Mouse (Mus musculus) gastrocnemius, postnatal 36 days (tissue): ENCODE results near the gene Dok3. TPM values are rescaled to one million over a fixed set of nuclear protein-coding genes. Genes with fewer than 3 reads are reported as not detected.

Experiments
- DNase-seq, 2 experiments: peaks; one replicate each; pipeline ENCODE4 v3.0.0; 2022
- intact Hi-C: fragments of 180-260 bp; cut with DNase I; formaldehyde crosslinking; loops from one replicate; pipeline ENCODE4 v1.15.1; 2025
- total RNA-seq, 2 experiments: library from RNA; stranded (reverse); gene quantifications; 2 replicates each; pipeline ENCODE4 v1.2.3; 2021

The Dok3 gene
- total RNA-seq, 2 experiments from 2014 or later: 0.74 to 1.2 TPM

DNA sequence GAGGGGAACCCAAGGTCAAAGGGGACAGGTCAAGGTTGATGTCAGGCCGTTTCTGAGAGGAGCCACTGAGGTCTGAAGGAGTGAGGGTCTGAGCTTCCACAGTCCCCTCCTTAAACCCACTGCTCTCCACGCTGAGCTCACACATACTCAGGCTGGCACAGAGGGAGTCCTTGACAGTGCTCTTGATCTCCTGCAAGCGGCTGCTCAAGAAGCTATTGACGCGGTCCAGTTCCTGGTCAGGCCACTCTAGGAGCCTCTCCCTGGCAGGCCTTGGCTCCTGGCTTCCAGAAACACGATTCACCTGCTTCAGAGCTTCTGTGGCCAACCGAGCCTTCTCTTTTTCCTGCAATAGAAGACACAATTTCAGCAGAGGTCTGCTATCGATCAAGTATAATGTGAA is 14.4 kb upstream of the Dok3 start:
- intact Hi-C loops: loop anchor here (5.0 kb wide), 1 partner anchor 34 kb away; no protein-coding TSS in a partner anchor
- DNase-seq: no peak

DNA sequence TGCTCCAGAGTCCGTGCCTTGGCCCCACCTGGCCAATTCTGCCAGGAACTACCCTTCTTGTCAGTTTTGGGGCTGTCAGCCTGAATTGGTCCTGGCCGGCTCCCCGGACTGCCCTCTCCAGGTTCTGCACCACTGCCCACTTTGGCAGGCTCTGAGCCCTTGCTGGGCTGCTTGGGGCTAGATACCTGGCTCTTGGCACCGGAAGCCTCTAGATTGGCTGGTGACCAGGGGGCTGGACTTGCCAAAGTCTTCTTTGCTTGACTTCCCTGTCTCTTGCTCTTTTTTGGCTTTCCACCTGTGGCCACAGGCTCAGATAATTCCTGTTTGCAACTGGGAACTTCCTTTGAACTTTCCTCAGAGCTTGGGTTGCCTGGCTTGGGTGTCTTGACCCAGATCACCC is 13.8 kb upstream of the Dok3 start:
- no peak for DNase-seq
- intact Hi-C loops: loop anchor here (5.0 kb wide), 1 partner anchor 34 kb away; no protein-coding TSS in a partner anchor

DNA sequence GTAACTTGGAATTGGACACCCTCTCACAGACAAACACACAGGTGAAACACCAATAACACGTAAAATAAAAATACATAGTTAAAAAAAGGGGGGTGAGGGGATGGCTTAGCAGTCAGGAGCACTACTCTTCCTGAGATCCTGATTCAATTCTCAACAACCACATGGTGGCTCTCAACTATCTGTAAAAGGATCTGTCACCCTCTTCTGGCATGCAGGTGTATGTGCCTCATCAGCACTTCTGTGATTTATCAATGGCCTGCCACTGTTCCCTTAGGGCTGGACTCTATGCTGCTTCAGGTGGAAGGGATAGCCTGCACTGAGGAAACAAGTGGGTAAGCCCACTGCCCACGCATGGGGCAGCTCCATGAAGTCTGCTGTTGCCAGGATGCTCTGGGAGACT is 11.8 kb upstream of the Dok3 start:
- no peak for DNase-seq
- intact Hi-C loops: loop anchor here (5.0 kb wide), 1 partner anchor 36 kb away; no protein-coding TSS in a partner anchor

DNA sequence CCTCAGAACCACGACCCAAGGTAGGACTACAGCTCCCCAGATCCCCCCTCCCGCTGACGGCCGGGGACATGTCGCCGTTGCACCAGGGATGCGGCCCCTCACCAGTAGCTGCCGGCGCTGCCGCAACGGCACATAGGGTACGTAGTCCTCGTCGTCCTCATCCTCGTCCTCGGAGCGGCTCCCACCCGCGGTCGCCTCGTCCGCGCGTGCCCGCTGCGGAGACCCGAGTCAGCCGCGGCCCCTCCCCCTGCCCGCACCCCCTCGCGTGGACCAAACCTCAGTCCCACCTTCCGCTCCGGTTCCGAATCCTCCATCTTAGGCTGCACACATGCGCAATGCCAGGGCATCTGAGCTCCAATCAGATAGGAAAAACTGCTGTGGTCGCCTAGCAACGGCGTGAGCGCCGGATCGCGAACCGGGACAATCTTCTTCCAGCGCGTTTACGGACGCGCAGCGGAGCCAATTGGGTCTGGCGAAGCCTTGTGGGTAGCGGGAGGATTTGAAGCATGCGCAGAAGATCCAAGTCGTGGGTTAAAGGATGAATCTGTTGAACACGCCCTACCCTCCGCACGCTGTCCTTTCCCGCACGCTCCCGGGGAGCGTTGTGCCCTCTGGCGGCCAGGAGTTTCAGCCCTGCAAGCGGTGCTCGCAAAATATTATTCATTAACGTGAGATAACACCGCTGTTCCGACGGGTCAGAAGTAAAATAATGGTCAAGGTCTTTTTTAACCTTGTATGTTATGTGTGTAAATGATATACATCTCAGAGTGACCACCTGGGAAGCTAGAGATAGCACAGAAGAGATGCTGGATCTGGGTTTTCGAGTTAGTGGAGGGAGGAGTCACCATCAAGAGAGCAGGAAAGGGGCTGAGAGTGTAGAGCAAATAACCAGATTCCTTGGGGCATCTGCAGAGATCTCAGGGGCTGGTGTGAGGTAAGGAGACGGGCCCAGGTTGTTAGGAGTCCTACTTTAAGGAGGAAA is 7.4 kb upstream of the Dok3 start, which contains the start of gene Ddx41:
Gene Ddx41 (minus strand): TSS at position 465 of the 982 bp plus-strand sequence.
- peak; percentile 98 to 100 for DNase-seq
- intact Hi-C loops: no loop called here

DNA sequence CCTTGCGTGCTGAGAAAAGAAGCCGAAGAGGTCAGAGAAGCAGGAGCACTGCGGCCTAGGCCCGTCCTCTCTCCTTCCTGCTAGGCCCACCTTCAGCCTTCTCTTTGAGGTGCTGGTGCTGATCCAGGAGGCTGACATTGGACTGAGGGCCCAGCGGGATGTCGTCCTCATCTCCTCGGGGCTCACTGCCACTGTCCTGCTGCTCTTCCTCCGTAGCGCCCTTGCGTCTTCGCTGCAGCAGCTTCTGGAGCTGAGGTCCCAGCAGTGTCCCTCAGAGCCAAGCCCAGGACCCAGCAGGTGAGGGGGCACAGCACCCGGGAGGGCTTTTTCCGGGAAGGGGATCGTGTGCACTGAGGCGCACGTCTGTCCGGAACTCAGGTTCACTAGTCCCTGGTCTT is 6.7 kb upstream of the Dok3 start:
- no peak for DNase-seq
- intact Hi-C loops: no loop called here

DNA sequence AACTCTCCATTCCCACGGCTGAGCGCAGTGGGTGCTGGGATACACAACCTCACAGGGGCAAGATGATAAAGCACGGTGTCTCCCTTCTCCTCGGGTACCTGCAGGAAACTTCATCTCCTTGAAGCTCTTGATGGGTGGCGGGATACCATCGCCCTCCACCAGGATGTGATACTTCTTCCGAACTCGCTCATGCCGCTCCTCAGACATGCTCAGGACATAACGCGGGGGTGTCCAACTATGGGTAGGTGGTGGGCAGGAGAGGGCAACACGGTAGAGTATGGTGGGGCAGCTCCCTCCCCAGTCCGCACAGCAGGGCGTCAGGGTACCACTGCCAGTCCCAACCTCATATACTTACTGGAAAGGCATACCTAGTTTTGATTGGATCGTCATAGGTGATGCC is 6.1 kb upstream of the Dok3 start:
- no peak for DNase-seq
- intact Hi-C loops: no loop called here

DNA sequence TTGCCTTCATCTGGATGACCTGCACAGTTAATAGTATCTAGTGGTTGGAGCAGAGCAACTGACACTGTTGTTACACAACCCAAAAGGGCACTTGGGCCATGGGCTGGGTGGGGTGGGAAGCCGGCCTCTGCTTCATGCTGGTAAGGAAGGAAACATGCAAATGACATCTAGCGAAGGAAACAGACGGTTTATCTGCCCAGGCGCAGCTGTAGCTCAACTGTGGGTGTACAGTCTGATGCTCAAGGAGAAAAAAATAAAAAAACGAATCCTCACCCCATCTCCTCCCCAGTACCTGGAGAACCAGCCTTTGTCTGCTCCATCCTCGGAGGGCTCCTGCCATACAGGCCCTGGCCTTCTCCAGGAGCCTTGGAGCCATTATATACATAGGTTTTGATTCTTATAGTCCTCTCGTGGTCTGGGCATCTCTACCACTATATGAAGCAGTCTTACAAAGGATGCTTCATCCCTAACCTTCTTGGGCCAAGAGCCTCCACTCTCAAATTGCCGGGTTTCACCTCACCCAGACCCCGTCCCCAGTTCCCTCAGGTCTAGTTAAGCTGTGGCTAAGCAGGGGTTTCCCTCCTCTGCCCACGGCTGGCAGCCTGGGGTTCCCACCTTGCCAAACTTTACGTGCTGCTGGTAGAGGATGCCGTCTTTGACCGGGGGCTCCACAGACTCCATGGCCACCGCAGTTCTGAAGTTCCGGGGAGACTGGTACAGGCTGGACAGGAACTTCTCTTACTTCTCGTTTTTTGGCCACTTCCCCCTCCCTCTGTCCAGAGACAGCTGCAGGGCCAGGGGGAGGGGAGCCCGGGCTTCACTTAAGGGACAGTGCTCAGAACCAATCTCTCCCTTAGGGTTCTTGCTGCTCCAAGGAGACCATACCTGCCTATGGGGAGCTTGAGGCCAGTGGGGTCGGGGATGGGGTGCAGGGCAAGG is 993 bp downstream of the Dok3 start:
- no peak for DNase-seq
- intact Hi-C loops: no loop called here

DNA sequence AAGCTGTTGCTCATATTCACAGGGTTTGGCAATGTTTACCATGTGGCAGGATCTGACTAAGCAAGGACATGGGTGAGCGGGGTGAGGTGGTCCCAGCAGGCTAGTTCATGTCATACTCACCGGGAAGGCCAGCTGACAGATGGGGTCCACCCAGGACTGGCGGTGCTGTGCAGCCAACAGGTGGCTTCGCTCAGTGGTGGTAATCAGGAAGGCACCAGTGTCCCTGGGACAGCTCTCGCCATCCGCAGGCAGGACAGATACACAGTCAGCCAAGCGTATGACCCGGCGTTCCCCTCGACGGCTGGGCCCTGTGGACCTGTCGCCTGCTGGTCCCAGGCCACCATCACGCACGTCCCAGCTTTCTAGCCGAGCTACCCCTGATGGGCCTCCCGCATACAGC is 1.9 kb downstream of the Dok3 start:
- no peak for DNase-seq
- intact Hi-C loops: no loop called here

DNA sequence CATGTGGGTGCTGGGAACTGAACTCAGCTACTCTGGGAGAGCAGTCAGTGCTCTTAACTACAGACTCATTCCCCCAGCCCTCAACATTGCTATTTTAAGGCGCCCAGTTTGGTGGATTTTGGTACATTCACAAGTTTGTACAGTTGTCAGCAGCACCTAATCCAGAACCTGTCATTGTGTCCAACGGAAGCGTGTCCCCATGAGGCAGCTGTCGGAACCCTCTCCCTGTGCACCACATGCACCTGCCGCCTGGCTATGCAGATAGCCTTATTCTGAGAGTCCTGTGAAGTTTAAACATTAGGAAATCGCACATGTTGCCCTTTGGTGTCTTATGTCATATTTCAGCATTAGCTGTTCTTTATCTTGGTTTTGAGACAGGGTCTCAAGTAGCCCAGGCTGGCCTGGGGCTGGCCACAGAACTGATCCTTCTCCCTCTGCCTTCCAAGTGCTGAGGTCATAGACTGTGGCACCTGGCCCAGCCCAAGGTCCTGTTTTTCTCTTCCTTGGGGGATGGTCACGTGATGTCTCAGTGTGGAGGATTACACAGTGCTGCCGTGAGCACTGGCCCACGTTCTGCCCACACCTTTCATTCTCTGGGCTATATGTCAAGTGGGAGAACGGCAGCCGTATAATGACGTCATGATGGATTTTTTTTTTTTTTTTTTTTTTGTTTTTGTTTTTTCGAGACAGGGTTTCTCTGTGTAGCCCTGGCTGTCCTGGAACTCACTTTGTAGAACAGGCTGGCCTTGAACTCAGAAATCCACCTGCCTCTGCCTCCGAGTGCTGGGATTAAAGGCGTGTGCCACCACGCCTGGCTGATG is 3.2 kb downstream of the Dok3 start:
- intact Hi-C loops: no loop called here

DNA sequence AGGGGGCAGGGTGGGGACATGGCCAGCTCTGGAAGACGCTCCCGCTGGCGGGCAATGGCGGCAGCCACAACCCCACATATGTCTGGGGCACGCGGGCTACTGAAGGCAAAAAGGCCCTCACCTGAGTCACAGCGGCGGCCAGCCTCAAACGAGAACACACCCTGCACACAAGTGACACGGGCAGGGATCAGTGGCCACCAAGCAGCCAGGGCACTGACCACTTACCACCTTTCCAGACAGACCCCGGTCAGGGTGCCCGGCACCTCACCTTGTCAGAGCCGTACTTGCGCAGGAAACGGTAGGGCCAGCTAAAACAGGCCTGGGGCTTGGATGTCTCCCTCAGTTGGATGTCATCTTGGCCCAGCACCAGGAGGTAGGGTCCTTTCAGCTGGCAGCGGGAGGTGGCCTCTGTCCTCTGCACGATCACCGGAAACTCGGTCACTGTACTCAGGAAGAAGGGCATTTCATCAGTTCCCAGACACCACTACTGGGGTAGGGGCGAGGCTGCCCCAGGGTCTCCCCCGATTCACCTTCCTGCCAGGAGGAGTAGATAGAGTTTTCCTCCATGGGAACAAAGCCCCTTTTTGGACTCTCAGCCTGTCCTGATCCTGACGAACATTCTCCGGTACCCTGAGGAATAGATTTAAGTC is 5.0 kb downstream of the Dok3 start:
- DNase-seq: no peak
- intact Hi-C loops: no loop called here

More for the DNA sequence above, 3.2 kb downstream of the Dok3 start:
- no peak for DNase-seq

DNA sequence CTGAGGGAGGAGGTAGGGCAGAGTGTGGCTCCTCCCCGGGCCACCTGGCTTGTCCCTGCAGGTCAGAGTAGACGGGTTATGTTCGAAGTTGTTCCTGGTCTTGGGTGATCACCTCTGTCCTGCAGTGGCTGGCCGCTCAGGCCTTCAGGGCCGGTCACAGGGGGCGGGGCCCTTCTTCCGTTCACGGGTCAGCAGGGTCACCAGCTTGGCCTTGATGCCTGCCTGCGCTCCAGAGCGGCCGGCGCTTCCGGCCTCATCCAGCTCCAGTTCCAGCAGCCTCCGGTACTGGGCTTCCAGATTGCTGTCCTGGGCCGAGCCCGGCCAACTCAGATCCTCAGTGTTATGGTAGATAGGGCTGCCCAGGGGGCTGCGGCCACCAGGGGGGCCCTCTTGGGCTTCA is 5.8 kb downstream of the Dok3 start:
- intact Hi-C loops: no loop called here
- no peak for DNase-seq

DNA sequence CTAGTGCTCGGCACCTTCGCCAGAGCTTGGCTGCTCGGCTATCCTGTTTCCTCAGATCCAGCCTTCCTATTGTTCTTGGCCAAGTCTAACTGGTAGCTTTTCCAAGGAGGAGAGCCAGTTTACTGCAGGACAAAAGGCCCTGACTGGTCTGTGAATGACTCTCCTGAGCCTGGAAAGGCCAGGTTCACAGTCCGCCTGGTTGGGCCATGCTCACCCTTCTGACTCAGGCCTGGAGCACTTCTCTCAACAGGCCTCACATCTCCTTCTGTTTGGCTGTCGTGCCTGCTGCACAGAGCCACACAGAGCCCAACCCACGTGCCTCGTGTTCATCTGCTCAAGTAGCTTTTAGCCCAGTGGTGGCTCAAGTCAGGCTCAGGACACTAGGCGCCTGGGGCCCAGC is 6.4 kb downstream of the Dok3 start:
- DNase-seq: no peak
- intact Hi-C loops: no loop called here

DNA sequence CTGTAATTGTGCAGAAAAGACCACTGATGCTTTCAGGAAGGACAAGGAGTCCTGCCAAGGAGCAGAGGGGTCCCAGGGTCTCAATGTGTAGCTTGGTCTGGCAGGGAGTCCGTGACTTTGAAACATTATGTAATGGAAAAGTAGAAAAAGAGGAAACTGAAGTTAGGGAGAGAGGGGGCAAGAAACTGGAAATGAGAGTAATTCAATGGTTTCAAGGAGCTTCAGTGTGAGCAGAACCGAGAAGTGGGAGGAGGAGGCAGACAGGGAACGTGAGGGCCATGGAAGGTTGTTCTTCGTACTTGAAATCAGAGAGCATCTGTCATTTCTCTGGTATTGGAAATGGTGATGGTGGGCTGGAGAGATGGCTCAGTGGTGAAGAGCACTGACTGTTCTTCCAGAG is 9.5 kb downstream of the Dok3 start:
- intact Hi-C loops: no loop called here
- no peak for DNase-seq

DNA sequence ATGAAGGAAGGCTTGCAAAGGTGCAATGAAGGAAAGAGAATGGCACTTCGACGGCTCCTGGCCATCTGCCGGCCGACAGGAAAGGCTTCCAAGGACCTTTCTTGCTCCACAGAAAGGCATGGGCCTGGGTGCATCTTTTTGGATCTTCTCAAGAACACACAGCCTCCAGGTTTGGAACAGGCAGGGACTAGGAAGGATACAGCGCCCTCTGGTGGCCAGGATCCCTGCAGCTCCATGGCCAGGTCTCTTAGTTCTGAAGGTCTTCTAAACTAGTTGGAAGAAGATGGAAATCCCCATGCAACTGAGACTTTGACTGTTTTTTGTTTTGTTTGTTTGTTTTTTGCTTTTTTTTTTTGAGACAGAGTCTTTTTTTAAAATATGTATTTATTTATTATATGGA is 12.1 kb downstream of the Dok3 start:
- DNase-seq: peak; percentile 83 to 85
- intact Hi-C loops: loop anchor here (2.0 kb wide), 1 partner anchor 108 kb away; no protein-coding TSS in a partner anchor

DNA sequence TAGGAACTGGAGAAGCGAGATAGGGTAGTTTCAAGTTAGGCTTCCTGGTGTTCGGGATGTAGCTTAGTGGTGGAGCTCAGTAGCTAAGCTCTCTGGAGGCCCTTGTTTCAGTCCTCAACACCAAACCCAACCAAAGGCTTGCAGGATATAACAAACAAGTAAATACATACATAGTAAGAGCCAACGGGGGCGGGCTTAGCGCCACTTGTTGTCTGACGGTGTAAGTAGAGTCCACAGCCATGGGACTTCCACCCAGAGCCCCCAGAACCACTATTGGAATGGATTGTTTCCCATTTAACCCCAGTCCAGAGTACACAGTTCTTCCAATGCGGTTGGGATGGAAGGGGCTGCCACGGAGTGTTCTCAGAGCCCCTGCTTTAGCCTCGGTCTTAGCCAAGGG is 15.3 kb downstream of the Dok3 start:
- DNase-seq: no peak
- intact Hi-C loops: loop anchor here (2.0 kb wide), 2 partner anchors 39 to 95 kb away; no protein-coding TSS in a partner anchor

DNA sequence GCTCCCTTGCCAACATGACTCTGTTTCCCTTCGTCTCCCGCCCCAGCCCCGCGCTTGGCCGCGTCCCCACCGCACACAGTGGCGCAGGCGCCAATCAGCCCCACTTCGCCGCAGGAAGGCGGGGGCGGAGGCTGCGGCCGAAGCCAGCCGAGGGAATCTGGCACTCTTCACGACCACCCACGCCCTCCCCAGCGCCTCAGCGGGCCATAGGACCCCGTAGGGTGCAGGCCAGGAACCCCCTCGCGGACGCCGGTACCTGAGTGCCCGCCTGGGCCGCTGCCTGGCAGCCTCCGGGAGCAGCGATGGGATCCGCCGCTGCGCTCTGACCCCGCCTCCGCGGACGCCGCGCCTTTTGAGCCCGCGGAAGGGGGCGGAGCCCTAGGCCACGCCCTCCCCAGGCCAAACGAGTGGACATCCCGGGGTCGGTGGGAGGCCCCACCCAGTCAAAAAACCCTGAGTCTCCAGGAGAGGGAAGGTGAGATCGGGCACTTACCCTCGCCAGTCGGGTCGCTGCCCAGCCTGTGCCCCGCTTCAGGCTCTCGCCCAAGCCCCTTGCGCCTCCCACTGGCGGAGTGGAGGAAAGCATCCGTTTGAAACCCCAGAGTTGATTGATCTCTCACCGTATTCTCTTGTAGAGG is 15.9 kb downstream of the Dok3 start, which contains the start of gene Pdlim7:
Gene Pdlim7 (minus strand): TSS at position 566 of the 638 bp plus-strand sequence.
- intact Hi-C loops: no loop called here
- peak; percentile 87 to 95 for DNase-seq

DNA sequence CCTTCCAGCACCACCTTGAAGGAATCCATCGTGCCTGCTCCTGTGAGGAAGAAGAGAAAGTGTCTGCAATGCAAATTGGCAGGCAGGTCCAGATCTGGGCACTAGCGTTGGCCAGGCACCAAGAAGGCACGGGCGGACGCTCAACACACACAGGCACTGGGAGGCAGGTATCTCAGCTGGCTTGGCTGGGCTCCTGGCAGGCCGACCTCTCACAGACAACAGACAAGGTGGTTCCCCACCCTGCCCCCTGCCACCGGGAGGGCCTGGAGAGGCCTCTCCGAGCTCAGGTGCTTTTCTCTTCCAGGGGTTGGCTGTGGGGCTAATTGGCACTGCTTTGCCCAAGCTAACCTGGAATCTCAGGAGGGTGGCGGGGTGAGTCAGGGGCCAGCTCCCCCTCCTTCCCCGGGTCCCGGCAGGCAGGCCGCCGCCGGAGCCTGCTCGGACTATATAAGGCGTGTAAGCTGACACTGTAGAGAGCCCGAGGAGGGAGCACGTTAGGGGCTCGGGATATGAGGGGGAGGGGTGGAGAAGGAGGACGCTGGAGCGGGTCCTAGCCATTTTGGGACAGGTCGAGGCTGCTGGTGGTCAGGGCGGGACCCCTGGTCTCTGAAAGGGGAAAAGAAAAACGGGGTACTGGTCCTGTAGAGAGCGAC is 16.6 kb downstream of the Dok3 start:
- peak; percentile 55 to 73 for DNase-seq
- intact Hi-C loops: no loop called here

DNA sequence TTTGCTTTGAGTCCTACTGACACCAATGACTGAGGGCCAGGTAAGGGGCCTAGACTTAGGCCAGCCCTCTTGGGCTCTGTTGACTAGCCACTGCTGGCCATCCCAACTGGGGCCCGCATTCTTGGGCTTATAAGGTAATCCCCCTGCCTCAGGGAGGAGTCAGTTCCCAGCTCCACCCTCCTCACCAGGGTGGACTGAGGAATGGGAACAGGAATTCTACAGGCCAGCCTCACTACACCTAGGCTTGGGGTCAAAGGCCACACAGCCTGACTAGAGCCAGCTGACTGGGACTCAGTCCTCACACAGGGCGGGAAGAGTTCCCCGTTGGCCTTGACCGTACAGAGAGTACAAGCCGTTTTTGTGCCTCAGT is 17.6 kb downstream of the Dok3 start:
- intact Hi-C loops: no loop called here
- DNase-seq: no peak
